Mouse (Mus musculus): ENCODE results near the gene Cdx2. TPM values are rescaled to one million over a fixed set of nuclear protein-coding genes. Genes with fewer than 3 reads are reported as not detected.
A peak's percentile ranks its signal among the peaks of the same experiment; 100 is the strongest.

The Cdx2 gene
- polyA plus RNA-seq, 1 experiment from 2014 or later, result not detected

- H3K4me1 ChIP-seq, result peaks cover 35% of the 10 kb centered on the region
- H3K9ac ChIP-seq, result no peak overlapping the region
- no peaks in the 10 kb centered on the region for H3K36me3 ChIP-seq
- no peaks in the 10 kb centered on the region for H3K9me3 ChIP-seq (replicated peaks)
- no peak overlapping the region for H3K27ac ChIP-seq (replicated peaks)
- no peak for ATAC-seq (ENCODE audit: insufficient number of reproducible peaks, low FRiP score, low TSS enrichment, low read depth)
- H3K4me2 ChIP-seq (replicated peaks), result no peak overlapping the region
- WGBS, result 4% methylated on average over 8 of the region's 8 CpGs
- H3K27me3 ChIP-seq, result peaks cover 100% of the 10 kb centered on the region
- no peak overlapping the region for H3K4me3 ChIP-seq (replicated peaks)
These were observed 4.9 kb downstream of the Cdx2 start for GRCm38 (mm10) chr5:147302141-147302540.

GRCm38 (mm10) chr5:147301781-147302070, 5.3 kb downstream of the Cdx2 start:
- H3K36me3 ChIP-seq, result no peaks in the 10 kb centered on the region
- no peak overlapping the region for H3K27ac ChIP-seq (replicated peaks)
- no peak overlapping the region for H3K9ac ChIP-seq
- under 1% methylated on average over 10 of the region's 10 CpGs for WGBS
- peaks cover 31% of the 10 kb centered on the region for H3K4me1 ChIP-seq
- H3K4me2 ChIP-seq (replicated peaks), result no peak overlapping the region
- no peak overlapping the region for H3K4me3 ChIP-seq (replicated peaks)
- ATAC-seq (ENCODE audit: insufficient number of reproducible peaks, low FRiP score, low TSS enrichment, low read depth), result no peak
- H3K27me3 ChIP-seq, result peaks cover 100% of the 10 kb centered on the region
- no peaks in the 10 kb centered on the region for H3K9me3 ChIP-seq (replicated peaks)

GRCm38 (mm10) chr5:147300917-147301780, 5.9 kb downstream of the Cdx2 start:
- no peak overlapping the region for H3K9ac ChIP-seq
- no peaks in the 10 kb centered on the region for H3K9me3 ChIP-seq (replicated peaks)
- H3K4me1 ChIP-seq, result peaks cover 25% of the 10 kb centered on the region
- no peak overlapping the region for H3K4me2 ChIP-seq (replicated peaks)
- no peaks in the 10 kb centered on the region for H3K36me3 ChIP-seq
- H3K4me3 ChIP-seq (replicated peaks), result no peak overlapping the region
- H3K27me3 ChIP-seq, result peaks cover 98% of the 10 kb centered on the region
- no peak for ATAC-seq (ENCODE audit: insufficient number of reproducible peaks, low FRiP score, low TSS enrichment, low read depth)
- no peak overlapping the region for H3K27ac ChIP-seq (replicated peaks)
- 1% methylated on average over 21 of the region's 21 CpGs for WGBS

GRCm38 (mm10) chr5:147300001-147300363, 7.1 kb downstream of the Cdx2 start:
- no peak for ATAC-seq (ENCODE audit: insufficient number of reproducible peaks, low FRiP score, low TSS enrichment, low read depth)
- Histone ChIP-seq H3K36me3 (no peaks in the 10 kb centered on the region), H3K4me2 (replicated peaks) (peak overlapping the region; percentile 27), H3K4me3 (replicated peaks) (peak overlapping the region; percentile 16; the same call in 1 of the 2 replicates), H3K9me3 (replicated peaks) (no peaks in the 10 kb centered on the region), H3K27ac (replicated peaks) (no peak overlapping the region), H3K9ac (no peak overlapping the region), H3K27me3 (peaks cover 96% of the 10 kb centered on the region), H3K4me1 (peaks cover 16% of the 10 kb centered on the region)
- WGBS, result 1% methylated on average over 4 of the region's 4 CpGs

GRCm38 (mm10) chr5:147299255-147300000, 7.6 kb downstream of the Cdx2 start:
- Histone ChIP-seq H3K9me3 (replicated peaks) (no peaks in the 10 kb centered on the region), H3K4me1 (peaks cover 11% of the 10 kb centered on the region), H3K9ac (no peak overlapping the region), H3K27ac (replicated peaks) (no peak overlapping the region), H3K36me3 (no peaks in the 10 kb centered on the region), H3K4me2 (replicated peaks) (peak overlapping the region; percentile 27), H3K27me3 (peaks cover 96% of the 10 kb centered on the region), H3K4me3 (replicated peaks) (peak overlapping the region; percentile 16)
- 0 out of 2 replicates have a peak, but pooled peaks have one; percentile 19 for ATAC-seq (ENCODE audit: insufficient number of reproducible peaks, low FRiP score, low TSS enrichment, low read depth)
- under 1% methylated on average over 40 of the region's 41 CpGs for WGBS

- Histone ChIP-seq H3K9me3 (replicated peaks) (no peaks in the 10 kb centered on the region), H3K27me3 (peaks cover 96% of the 10 kb centered on the region), H3K27ac (replicated peaks) (no peak overlapping the region), H3K36me3 (no peaks in the 10 kb centered on the region), H3K4me3 (replicated peaks) (no peak overlapping the region), H3K4me1 (peaks cover 8% of the 10 kb centered on the region), H3K4me2 (replicated peaks) (no peak overlapping the region), H3K9ac (no peak overlapping the region)
- no peak for ATAC-seq (ENCODE audit: insufficient number of reproducible peaks, low FRiP score, low TSS enrichment, low read depth)
- 53% methylated on average over 5 of the region's 5 CpGs for WGBS
These were observed 9.8 kb downstream of the Cdx2 start for GRCm38 (mm10) chr5:147297249-147297648.

GRCm38 (mm10) chr5:147294121-147294520, 12.9 kb downstream of the Cdx2 start:
- H3K4me3 ChIP-seq (replicated peaks), result no peak overlapping the region
- no peaks in the 10 kb centered on the region for H3K9me3 ChIP-seq (replicated peaks)
- WGBS, result 9% methylated on average over 20 of the region's 20 CpGs
- no peaks in the 10 kb centered on the region for H3K36me3 ChIP-seq
- H3K27me3 ChIP-seq, result peaks cover 81% of the 10 kb centered on the region
- no peak overlapping the region for H3K9ac ChIP-seq
- no peaks in the 10 kb centered on the region for H3K4me1 ChIP-seq
- H3K4me2 ChIP-seq (replicated peaks), result no peak overlapping the region
- no peak overlapping the region for H3K27ac ChIP-seq (replicated peaks)
- no peak for ATAC-seq (ENCODE audit: insufficient number of reproducible peaks, low FRiP score, low TSS enrichment, low read depth)

GRCm38 (mm10) chr5:147293127-147293910, 13.8 kb downstream of the Cdx2 start:
- WGBS, result 17% methylated on average over 18 of the region's 18 CpGs
- H3K9me3 ChIP-seq (replicated peaks), result no peaks in the 10 kb centered on the region
- ATAC-seq (ENCODE audit: insufficient number of reproducible peaks, low FRiP score, low TSS enrichment, low read depth), result peak; percentile 69
- no peaks in the 10 kb centered on the region for H3K36me3 ChIP-seq
- no peaks in the 10 kb centered on the region for H3K4me1 ChIP-seq
- H3K4me2 ChIP-seq (replicated peaks), result no peak overlapping the region
- H3K4me3 ChIP-seq (replicated peaks), result no peak overlapping the region
- H3K9ac ChIP-seq, result no peak overlapping the region
- H3K27ac ChIP-seq (replicated peaks), result no peak overlapping the region
- peaks cover 73% of the 10 kb centered on the region for H3K27me3 ChIP-seq

- ATAC-seq (ENCODE audit: insufficient number of reproducible peaks, low FRiP score, low TSS enrichment, low read depth), result no peak
- no peak overlapping the region for H3K4me3 ChIP-seq (replicated peaks)
- H3K9me3 ChIP-seq (replicated peaks), result no peaks in the 10 kb centered on the region
- H3K9ac ChIP-seq, result no peak overlapping the region
- 41% methylated on average over 13 of the region's 13 CpGs for WGBS
- peaks cover 66% of the 10 kb centered on the region for H3K27me3 ChIP-seq
- no peaks in the 10 kb centered on the region for H3K4me1 ChIP-seq
- no peak overlapping the region for H3K27ac ChIP-seq (replicated peaks)
- no peak overlapping the region for H3K4me2 ChIP-seq (replicated peaks)
- no peaks in the 10 kb centered on the region for H3K36me3 ChIP-seq
These were observed 14.5 kb downstream of the Cdx2 start for GRCm38 (mm10) chr5:147292506-147293120.

GRCm38 (mm10) chr5:147291764-147292505, 15.1 kb downstream of the Cdx2 start:
- Histone ChIP-seq H3K9me3 (replicated peaks) (no peaks in the 10 kb centered on the region), H3K27me3 (peaks cover 59% of the 10 kb centered on the region), H3K4me1 (no peaks in the 10 kb centered on the region), H3K36me3 (no peaks in the 10 kb centered on the region), H3K4me2 (replicated peaks) (no peak overlapping the region), H3K9ac (no peak overlapping the region), H3K4me3 (replicated peaks) (no peak overlapping the region), H3K27ac (replicated peaks) (no peak overlapping the region)
- WGBS, result 34% methylated on average over 16 of the region's 16 CpGs
- ATAC-seq (ENCODE audit: insufficient number of reproducible peaks, low FRiP score, low TSS enrichment, low read depth), result no peak

Measured in embryonic facial prominence, embryonic 15.5 days (tissue).